Mouse (Mus musculus) neural tube, embryonic 13.5 days (tissue): Measurements from ENCODE around the gene Ank3. TPM values are rescaled to one million over a fixed set of nuclear protein-coding genes. Genes with fewer than 3 reads are reported as not detected.

Source experiments
- ATAC-seq: fragments of 200-750 bp; cut with Nextera tagmentation; 2 replicates; pipeline ENCODE4 v1.8.0; 2017; ENCODE audit warnings: low read depth, mild to moderate bottlenecking, moderate TSS enrichment, moderate library complexity
- H3K27ac ChIP-seq: fragments of 300-500 bp; sonication (generic); replicated peaks from 2 replicates; pipeline ENCODE4 v1.5.1; 2015; ENCODE audit warnings: moderate library complexity, mild to moderate bottlenecking, inconsistent platforms
- H3K27me3 ChIP-seq: fragments of 300-500 bp; sonication (generic); 2 replicates; pipeline ENCODE4 v1.6.1; 2015; ENCODE audit warnings: mild to moderate bottlenecking, inconsistent platforms
- H3K36me3 ChIP-seq: fragments of 300-500 bp; sonication (generic); 2 replicates; pipeline ENCODE4 v1.6.1; 2015; ENCODE audit warnings: mild to moderate bottlenecking, inconsistent platforms
- H3K4me1 ChIP-seq: fragments of 300-500 bp; sonication (generic); replicated peaks from 2 replicates; pipeline ENCODE4 v1.6.1; 2015; ENCODE audit warnings: inconsistent platforms
- H3K4me2 ChIP-seq: fragments of 300-500 bp; sonication (generic); 2 replicates; pipeline ENCODE4 v1.6.1; 2015; ENCODE audit warnings: inconsistent platforms, mild to moderate bottlenecking, moderate library complexity
- H3K4me3 ChIP-seq: fragments of 300-500 bp; sonication (generic); 2 replicates; pipeline ENCODE4 v1.5.1; 2015; ENCODE audit warnings: mild to moderate bottlenecking, inconsistent platforms
- H3K9ac ChIP-seq: fragments of 300-500 bp; sonication (generic); 2 replicates; pipeline ENCODE4 v1.6.1; 2015; ENCODE audit warnings: moderate library complexity, mild to moderate bottlenecking, inconsistent platforms
- H3K9me3 ChIP-seq: fragments of 300-500 bp; sonication (generic); 2 replicates; pipeline ENCODE4 v1.6.1; 2016; ENCODE audit warnings: inconsistent platforms
- WGBS: fragments of 180-500 bp; shearing (Covaris S2); methylation state at CpG from one replicate; pipeline ENCODE4 v1.1.7; 2015; 5-methylcytosine and 5-hydroxymethylcytosine counted together
- polyA plus RNA-seq: library from polyadenylated mRNA; unstranded; fragments of >200 nt; fragmentation: Nextera tagmentation; extraction: Ambion mirVana; gene quantifications from 2 replicates; pipeline ENCODE4 v1.2.1, GENCODE M21; 2015

Gene Ank3
- polyA plus RNA-seq, 1 experiment from 2014 or later = 104 TPM

DNA sequence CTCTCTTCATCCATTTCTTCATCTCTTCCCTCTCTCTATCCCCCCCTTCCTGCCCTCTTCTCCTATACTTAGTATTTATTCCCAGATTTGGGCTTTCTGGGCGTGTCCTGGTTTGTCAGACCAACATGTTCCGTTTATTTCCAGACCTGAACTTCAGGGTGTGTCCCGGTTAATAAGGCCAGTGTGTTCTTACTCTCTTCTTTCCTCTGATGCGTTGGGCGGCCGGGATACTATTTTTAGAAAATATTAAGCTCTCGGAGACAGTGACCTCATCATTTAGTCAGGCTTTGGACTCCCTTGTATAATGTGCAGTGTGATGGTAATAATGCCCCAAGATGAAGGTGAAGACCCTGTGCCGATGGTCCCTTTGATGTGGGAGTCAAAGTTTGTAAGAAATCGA lies 546.3 kb downstream of the Ank3 start:
- no peak overlapping the region for H3K9ac ChIP-seq
- peaks cover 35% of the 10 kb centered on the region for H3K4me1 ChIP-seq
- no peaks in the 10 kb centered on the region for H3K9me3 ChIP-seq
- H3K4me3 ChIP-seq = no peak overlapping the region
- no peaks in the 10 kb centered on the region for H3K27me3 ChIP-seq
- ATAC-seq = no peak
- no peak overlapping the region for H3K4me2 ChIP-seq
- WGBS = 80% methylated on average over 9 of the region's 9 CpGs
- 0 out of 2 replicates have a peak, but pooled peaks cover 7% of the 10 kb centered on the region for H3K36me3 ChIP-seq
- no peak overlapping the region for H3K27ac ChIP-seq

DNA sequence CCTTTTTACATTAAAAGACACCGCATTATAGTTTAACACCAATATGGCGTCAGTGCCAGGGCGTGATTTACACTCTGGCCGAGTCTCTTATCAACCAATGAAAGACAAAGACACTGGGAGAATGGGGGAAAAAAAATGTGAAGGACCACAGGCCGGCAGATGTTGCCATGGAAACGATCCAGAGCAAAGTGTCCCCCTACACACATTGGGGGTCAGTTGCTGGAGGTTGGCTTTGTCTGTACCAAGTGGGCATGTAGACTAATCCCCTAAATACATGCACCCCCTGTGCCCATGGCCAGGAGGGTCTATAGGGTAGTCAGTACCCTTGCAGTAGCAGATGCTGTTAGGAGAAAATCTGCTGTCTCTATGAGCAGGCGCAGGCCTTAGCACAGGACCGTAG lies 547.3 kb downstream of the Ank3 start:
- H3K9ac ChIP-seq = no peak overlapping the region
- 0 out of 2 replicates have a peak, but pooled peaks have one; percentile 30 for ATAC-seq
- peaks cover 35% of the 10 kb centered on the region for H3K4me1 ChIP-seq
- no peak overlapping the region for H3K4me3 ChIP-seq
- H3K27ac ChIP-seq = 0 out of 2 replicates have a peak overlapping the region, but pooled peaks have one; percentile 14
- 45% methylated on average over 8 of the region's 8 CpGs for WGBS
- H3K27me3 ChIP-seq = no peaks in the 10 kb centered on the region
- H3K9me3 ChIP-seq = no peaks in the 10 kb centered on the region
- H3K36me3 ChIP-seq = peaks cover 7% of the 10 kb centered on the region; the same call in 1 of the 2 replicates
- H3K4me2 ChIP-seq = no peak overlapping the region

DNA sequence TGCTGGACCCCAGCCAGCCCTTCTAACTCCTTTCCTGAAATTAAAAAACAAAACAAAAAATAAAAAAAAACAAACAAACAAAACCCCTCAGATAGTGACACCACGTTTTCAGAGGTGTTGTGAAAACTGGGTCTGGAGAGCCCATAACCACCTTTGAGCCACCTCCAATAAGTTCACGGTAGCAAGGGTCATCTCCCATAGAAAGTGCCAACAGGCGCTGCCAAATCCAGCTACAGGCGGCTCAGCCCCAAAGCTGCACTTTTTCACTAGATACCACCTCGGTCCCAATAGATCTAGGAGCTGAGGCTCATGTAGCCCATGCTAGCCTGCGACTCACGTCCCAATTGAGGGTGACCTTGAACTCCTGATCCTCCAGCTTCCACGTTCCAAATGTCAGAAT lies 547.7 kb downstream of the Ank3 start:
- WGBS = 88% methylated on average over 8 of the region's 8 CpGs
- Histone ChIP-seq H3K4me3 (no peak overlapping the region), H3K9me3 (no peaks in the 10 kb centered on the region), H3K36me3 (peaks cover 3% of the 10 kb centered on the region; the same call in 1 of the 2 replicates), H3K27ac (peak overlapping the region; percentile 50; the same call in 1 of the 2 replicates), H3K4me2 (no peak overlapping the region), H3K27me3 (no peaks in the 10 kb centered on the region), H3K9ac (no peak overlapping the region), H3K4me1 (peaks cover 35% of the 10 kb centered on the region)
- no peak for ATAC-seq

DNA sequence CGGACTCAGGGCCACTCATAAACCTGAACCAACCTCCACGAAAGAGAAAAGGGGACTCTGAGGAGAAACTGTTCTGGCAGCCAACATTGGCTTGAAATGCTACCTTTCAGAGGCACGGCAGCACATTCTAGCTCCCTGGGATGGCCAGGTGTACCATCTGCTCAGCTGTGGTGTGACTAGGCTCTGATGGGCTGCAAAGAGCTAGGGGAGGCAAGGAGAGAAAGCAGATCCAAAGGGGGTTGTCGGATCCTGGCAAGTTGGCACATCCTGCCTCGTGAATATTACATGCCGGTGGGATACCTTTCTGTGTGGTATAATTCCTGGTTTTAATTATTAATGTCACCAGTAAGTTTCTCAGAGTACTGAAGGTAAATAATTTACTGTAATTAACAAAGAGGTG lies 548.5 kb downstream of the Ank3 start:
- peaks cover 4% of the 10 kb centered on the region for H3K36me3 ChIP-seq
- 0 out of 2 replicates have a peak overlapping the region, but pooled peaks have one; percentile 50 for H3K27ac ChIP-seq
- no peak overlapping the region for H3K9ac ChIP-seq
- WGBS = 77% methylated on average over 6 of the region's 6 CpGs
- H3K4me1 ChIP-seq = peaks cover 35% of the 10 kb centered on the region
- H3K4me3 ChIP-seq = no peak overlapping the region
- H3K4me2 ChIP-seq = no peak overlapping the region
- no peaks in the 10 kb centered on the region for H3K9me3 ChIP-seq
- ATAC-seq = no peak
- H3K27me3 ChIP-seq = no peaks in the 10 kb centered on the region

DNA sequence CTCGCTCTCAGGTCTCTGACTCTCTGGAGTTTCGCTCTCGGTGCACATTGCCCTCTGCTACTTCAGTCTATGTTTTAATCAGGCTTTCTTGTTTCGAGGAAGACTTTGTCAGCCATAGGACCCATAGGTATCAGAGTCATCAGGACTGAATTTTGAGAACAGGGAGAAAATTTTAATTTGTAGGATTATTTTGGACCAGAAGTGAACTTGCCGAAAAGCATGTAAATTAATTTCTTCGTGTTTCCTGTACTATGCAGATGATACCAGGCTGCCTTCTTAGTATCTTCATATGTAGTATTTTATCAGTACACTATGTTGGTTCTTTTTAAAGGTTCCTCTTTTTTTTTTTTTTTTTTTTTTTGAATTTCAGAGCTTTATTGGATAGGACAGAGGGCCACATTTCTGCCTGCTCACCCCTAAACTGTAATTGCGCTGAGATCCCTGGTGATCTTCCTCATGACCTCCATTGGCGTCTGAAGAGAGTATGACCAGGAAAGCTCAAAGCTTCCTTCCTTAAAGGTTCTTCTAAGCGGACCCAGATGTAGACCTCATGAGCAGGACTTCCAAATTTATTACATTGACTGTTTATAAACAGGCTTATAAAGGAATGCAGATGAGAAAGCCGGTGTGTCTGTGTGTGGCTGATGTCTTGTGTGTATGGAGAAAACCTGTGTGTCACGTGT lies 551.8 kb downstream of the Ank3 start:
- WGBS = 95% methylated on average over 11 of the region's 11 CpGs
- Histone ChIP-seq H3K27me3 (no peaks in the 10 kb centered on the region), H3K4me1 (peaks cover 11% of the 10 kb centered on the region), H3K4me2 (no peak overlapping the region), H3K9me3 (no peaks in the 10 kb centered on the region), H3K4me3 (no peak overlapping the region), H3K9ac (no peak overlapping the region), H3K36me3 (peaks cover 26% of the 10 kb centered on the region), H3K27ac (no peak overlapping the region)
- no peak for ATAC-seq

DNA sequence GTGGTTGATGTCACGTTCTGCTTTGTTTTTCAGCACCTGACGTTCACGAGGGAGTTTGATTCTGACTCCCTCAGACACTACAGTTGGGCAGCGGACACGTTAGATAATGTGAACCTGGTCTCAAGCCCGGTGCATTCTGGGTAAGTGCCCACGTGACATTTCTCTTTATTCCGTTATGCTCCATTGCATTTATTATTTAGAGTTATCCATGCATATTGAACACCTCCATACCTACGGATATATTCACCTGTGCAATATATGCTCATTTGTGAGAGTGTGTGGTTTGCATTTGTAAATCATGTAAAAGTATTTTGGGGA lies 552.3 kb downstream of the Ank3 start:
- no peaks in the 10 kb centered on the region for H3K27me3 ChIP-seq
- peaks cover 30% of the 10 kb centered on the region for H3K36me3 ChIP-seq
- H3K4me2 ChIP-seq = no peak overlapping the region
- peaks cover 6% of the 10 kb centered on the region for H3K4me1 ChIP-seq
- no peak overlapping the region for H3K27ac ChIP-seq
- no peaks in the 10 kb centered on the region for H3K9me3 ChIP-seq
- H3K4me3 ChIP-seq = no peak overlapping the region
- WGBS = 84% methylated on average over 9 of the region's 9 CpGs
- H3K9ac ChIP-seq = no peak overlapping the region
- ATAC-seq = no peak

DNA sequence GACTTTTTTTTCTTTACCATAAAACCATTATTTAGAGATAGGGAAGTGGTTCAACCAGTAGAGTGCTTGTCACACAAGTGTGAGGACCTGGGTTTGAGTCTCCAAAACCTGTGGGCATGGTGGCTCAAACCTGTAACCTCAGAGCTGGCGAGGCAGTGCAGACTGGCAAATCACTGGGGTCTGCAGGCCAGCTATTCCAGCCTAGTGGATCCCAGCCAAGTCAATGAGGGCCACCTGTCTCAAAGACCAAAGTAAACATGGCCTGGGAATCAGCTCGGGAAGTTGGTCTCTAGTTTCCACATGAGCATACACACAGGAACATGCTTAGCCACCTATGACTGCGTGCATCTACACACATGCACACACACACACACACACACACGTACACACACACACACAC lies 552.9 kb downstream of the Ank3 start:
- no peak overlapping the region for H3K27ac ChIP-seq
- H3K9me3 ChIP-seq = no peaks in the 10 kb centered on the region
- ATAC-seq = no peak
- H3K9ac ChIP-seq = no peak overlapping the region
- H3K4me1 ChIP-seq = peaks cover 3% of the 10 kb centered on the region; the same call in 1 of the 2 replicates
- no peaks in the 10 kb centered on the region for H3K27me3 ChIP-seq
- H3K4me2 ChIP-seq = no peak overlapping the region
- H3K4me3 ChIP-seq = no peak overlapping the region
- peaks cover 36% of the 10 kb centered on the region for H3K36me3 ChIP-seq
- 84% methylated on average over 4 of the region's 4 CpGs for WGBS

DNA sequence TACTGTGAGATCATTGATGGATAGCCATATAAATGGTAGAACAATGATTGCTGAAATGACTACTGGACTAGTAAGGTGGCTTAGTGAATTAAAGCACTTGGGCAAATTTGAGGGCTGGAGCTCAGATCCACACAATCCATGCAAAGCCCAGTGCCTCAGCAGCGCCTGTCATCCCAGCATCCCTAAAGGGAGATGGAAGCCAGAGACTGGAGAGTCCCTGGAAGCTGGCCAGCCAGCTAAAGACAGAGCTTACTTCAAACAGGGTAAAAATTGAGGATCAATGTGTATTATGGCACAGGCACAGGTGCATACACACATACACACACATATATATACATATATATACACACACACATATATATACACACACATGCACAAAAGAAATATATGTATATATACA lies 553.7 kb downstream of the Ank3 start:
- no peak overlapping the region for H3K27ac ChIP-seq
- WGBS = 83% methylated on average over 1 of the region's 1 CpGs
- H3K36me3 ChIP-seq = peaks cover 41% of the 10 kb centered on the region
- no peaks in the 10 kb centered on the region for H3K4me1 ChIP-seq
- no peak overlapping the region for H3K9ac ChIP-seq
- H3K4me3 ChIP-seq = no peak overlapping the region
- no peaks in the 10 kb centered on the region for H3K27me3 ChIP-seq
- no peaks in the 10 kb centered on the region for H3K9me3 ChIP-seq
- H3K4me2 ChIP-seq = no peak overlapping the region
- no peak for ATAC-seq

DNA sequence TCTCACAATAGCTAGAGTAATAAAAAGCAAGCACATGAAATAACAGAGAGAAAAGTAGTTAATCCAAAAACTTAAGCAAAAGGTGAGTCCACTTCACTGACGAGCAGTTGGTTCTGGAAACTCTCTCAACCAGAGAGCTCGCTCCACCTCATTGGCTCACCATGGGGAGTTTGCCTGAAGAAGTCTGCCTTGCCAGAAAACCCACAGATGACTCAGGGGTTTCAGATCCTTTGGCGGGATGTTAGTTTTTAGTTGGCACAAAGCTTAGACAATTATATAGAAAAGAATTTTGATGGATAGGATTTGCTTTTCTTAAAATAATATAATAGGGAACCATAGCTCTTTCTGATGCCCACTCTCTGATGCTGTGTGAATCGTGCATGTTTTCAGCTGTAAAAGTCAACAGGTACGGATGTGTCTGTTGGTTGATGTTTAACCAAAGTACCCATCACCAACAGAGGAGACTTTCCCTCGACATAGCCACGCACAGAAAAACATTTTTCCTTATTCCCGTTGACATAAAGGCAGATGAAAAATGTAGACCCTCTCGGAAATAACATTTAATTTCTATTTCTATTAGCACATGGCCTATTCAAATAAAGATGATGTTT lies 556.2 kb downstream of the Ank3 start:
- H3K27me3 ChIP-seq = no peaks in the 10 kb centered on the region
- ATAC-seq = no peak
- H3K4me1 ChIP-seq = no peaks in the 10 kb centered on the region
- no peak overlapping the region for H3K27ac ChIP-seq
- no peak overlapping the region for H3K9ac ChIP-seq
- WGBS = 88% methylated on average over 9 of the region's 9 CpGs
- H3K36me3 ChIP-seq = peaks cover 51% of the 10 kb centered on the region
- H3K4me3 ChIP-seq = no peak overlapping the region
- H3K9me3 ChIP-seq = no peaks in the 10 kb centered on the region
- H3K4me2 ChIP-seq = no peak overlapping the region

DNA sequence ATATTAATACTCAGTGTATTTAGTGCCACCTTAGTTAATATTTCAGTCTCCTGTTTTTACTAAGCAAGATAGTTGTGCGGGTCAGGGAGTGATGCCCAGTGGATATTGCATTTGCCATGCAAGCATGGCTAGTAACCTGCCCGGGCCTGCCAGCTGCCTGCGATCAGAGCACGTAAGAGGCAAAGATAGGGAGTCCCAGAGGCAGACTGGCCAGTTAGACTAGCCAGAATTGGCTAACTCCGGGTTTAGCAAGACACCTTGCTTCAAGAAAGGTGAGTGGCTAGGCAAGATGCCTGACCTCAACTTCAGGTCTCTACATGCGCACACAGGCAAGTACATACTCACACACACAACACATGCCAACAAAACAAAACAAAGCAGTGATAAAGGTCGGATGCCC lies 563.7 kb downstream of the Ank3 start:
- WGBS = 91% methylated on average over 7 of the region's 7 CpGs
- H3K4me1 ChIP-seq = no peaks in the 10 kb centered on the region
- no peak overlapping the region for H3K27ac ChIP-seq
- no peak overlapping the region for H3K4me2 ChIP-seq
- no peak overlapping the region for H3K4me3 ChIP-seq
- no peaks in the 10 kb centered on the region for H3K27me3 ChIP-seq
- H3K9ac ChIP-seq = no peak overlapping the region
- H3K36me3 ChIP-seq = peaks cover 32% of the 10 kb centered on the region
- no peak for ATAC-seq
- no peaks in the 10 kb centered on the region for H3K9me3 ChIP-seq

DNA sequence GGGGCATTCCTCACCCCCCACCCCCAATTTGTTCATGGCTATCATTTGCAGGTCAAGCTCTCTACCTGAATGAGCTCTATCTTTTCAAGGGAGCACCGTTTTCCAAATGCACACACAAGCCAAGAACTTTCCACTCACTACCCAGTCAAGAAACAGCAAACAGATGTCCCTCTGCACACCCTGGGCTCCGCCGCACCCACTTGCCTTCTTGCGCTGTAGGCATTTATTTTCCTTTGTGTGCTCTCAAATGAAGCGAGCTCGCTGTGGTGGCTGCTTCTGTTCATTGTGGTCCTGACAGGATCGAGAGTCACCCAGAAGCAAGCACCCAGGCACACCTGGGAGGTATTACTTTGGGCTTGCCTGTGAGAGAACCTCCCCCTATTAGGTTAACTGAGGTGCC lies 564.4 kb downstream of the Ank3 start:
- 83% methylated on average over 7 of the region's 7 CpGs for WGBS
- ATAC-seq = no peak
- H3K9ac ChIP-seq = no peak overlapping the region
- no peak overlapping the region for H3K4me3 ChIP-seq
- H3K4me2 ChIP-seq = no peak overlapping the region
- H3K27ac ChIP-seq = no peak overlapping the region
- H3K27me3 ChIP-seq = no peaks in the 10 kb centered on the region
- no peaks in the 10 kb centered on the region for H3K9me3 ChIP-seq
- no peaks in the 10 kb centered on the region for H3K4me1 ChIP-seq
- peaks cover 32% of the 10 kb centered on the region for H3K36me3 ChIP-seq

DNA sequence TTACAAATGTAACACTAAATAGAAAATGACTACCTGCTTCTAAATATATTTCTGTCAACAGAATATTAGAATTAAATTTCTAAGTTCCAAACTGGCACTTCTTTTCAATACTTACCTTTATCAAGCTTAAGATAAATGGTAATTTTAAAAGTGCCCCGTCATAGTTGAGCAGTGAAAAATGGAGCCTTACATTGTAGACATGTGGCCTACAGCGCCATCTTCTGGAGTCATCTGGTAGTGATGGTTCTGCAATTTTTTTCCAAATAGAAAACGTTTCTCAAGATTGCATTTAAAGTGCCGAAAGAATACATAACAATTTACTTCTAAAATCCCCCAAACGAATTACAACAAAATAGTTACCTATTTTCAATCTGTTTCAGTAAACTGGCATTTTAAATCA lies 566.0 kb downstream of the Ank3 start:
- no peak overlapping the region for H3K4me2 ChIP-seq
- 14% methylated on average over 5 of the region's 5 CpGs for WGBS
- H3K9ac ChIP-seq = no peak overlapping the region
- H3K4me1 ChIP-seq = no peaks in the 10 kb centered on the region
- peaks cover 37% of the 10 kb centered on the region for H3K36me3 ChIP-seq
- no peak overlapping the region for H3K4me3 ChIP-seq
- no peak for ATAC-seq
- no peak overlapping the region for H3K27ac ChIP-seq
- no peaks in the 10 kb centered on the region for H3K27me3 ChIP-seq
- H3K9me3 ChIP-seq = no peaks in the 10 kb centered on the region

DNA sequence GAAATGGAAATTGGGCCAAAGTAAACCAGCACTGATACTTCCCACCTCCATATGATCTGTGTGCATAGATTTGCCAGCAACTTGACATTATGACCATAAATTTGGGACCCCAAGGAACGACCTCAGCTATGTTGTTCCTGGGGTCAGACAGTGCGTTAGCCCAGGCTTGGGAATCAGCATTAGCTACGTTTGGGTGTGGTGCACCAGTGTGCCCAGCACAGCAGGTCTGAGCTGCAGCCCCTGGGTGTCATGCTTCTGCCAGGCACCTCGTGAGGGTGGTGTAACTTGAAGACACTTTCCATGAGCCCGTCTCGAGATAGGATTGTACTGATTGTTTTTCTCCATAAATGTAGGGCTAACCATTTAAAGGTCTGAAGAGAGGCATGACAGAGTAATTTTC lies 566.5 kb downstream of the Ank3 start:
- Histone ChIP-seq H3K9ac (no peak overlapping the region), H3K27me3 (no peaks in the 10 kb centered on the region), H3K4me3 (no peak overlapping the region), H3K27ac (no peak overlapping the region), H3K36me3 (peaks cover 36% of the 10 kb centered on the region), H3K9me3 (no peaks in the 10 kb centered on the region), H3K4me1 (no peaks in the 10 kb centered on the region), H3K4me2 (no peak overlapping the region)
- no peak for ATAC-seq
- 80% methylated on average over 6 of the region's 6 CpGs for WGBS
